In the genomic region with DNA sequence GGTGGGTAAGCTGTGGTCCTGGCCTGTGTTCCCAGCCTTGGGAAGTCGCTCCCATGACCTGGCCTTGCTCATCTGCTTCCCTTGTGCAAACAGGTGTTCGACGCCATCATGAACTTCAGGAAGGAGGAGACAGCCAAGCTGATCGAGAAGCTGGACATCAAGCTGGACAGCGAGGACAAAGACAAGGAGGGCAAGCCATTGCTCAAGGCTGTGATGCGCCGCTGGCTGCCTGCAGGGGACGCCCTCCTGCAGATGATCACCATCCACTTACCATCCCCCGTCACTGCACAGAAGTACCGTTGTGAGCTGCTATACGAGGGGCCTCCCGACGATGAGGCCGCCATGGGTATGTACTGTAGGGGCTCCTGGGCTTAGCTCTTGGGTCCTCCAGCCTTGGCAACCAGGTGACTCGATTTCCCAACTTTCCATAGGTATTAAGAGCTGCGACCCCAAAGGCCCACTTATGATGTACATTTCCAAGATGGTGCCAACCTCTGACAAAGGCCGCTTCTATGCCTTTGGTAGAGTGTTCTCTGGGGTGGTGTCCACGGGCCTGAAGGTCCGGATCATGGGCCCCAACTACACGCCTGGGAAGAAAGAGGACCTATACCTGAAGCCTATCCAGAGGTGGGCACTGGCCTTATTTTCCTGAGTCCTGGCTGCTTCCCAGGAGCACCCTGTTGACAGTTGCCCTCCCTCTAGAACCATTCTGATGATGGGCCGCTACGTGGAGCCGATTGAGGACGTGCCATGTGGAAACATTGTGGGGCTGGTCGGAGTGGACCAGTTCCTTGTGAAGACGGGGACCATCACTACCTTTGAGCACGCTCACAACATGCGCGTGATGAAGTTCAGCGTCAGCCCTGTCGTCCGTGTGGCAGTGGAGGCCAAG, we compare ENCODE assay signal across 9 mouse cellular contexts. TPM values are rescaled to one million over a fixed set of nuclear protein-coding genes. Genes with fewer than 3 reads are reported as not detected.
DNase-seq lines count a peak whose midpoint lies in the region; ATAC-seq and TF ChIP-seq lines count a peak whose summit lies in the region.
"Had no signal": no experiment of that assay in that cellular context is flagged by ENCODE, and none has a peak within 500 bp of the region (broad histone marks: within the 10 kb centered on the region; RNA-seq: fewer than 3 reads in every experiment).

No protein-coding gene starts in this region.

- intact Hi-C loops in left cerebral cortex, adult 2 months (cut with DNase I), result no loop called here

- no peak for ATAC-seq in limb, embryonic 15.5 days (ENCODE audit: insufficient number of reproducible peaks, low FRiP score, low TSS enrichment, low read depth)

- H3K4me1 ChIP-seq in kidney, adult 2 months (ENCODE audit: control insufficient read depth, insufficient read depth, low read length), result peaks cover 14% of the 10 kb centered on the region; the same call in 1 of the 2 replicates
- H3K4me1 ChIP-seq in ES-Bruce4 (ENCODE audit: control insufficient read depth, insufficient read depth, low read length), result peaks cover 2% of the 10 kb centered on the region
- H3K4me1 ChIP-seq in limb, embryonic 15.5 days, result peaks cover 75% of the 10 kb centered on the region

- WGBS in kidney, adult 2 months, result 88% methylated on average over 32 of the region's 32 CpGs
- 92% methylated on average over 32 of the region's 32 CpGs for WGBS in limb, embryonic 15.5 days

- peaks cover 16% of the 10 kb centered on the region for H3K36me3 ChIP-seq in kidney, adult 2 months (ENCODE audit: control insufficient read depth, insufficient read depth, low read length)
- H3K36me3 ChIP-seq in ES-Bruce4 (ENCODE audit: control insufficient read depth, insufficient read depth, low read length, poor library complexity, severe bottlenecking), result peaks cover 53% of the 10 kb centered on the region
- H3K36me3 ChIP-seq in limb, embryonic 15.5 days, result peaks cover 57% of the 10 kb centered on the region

- TF ChIP-seq CTCF in kidney, adult 2 months (conservative IDR thresholded peaks at IDR 0.05; ENCODE audit: insufficient read depth, insufficient read length, low read depth, low read length), result 0 out of 2 replicates have a peak, but pooled peaks have one; percentile 11
- TF ChIP-seq CTCF in ES-Bruce4 (IDR thresholded peaks at IDR 0.05; ENCODE audit: low read depth, low read length), result no peak
- TF ChIP-seq CTCF in left cerebral cortex, adult 2 months (IDR thresholded peaks at IDR 0.05), result no peak; the same call in 1 of the 2 replicates

- no peak for TF ChIP-seq POLR2A in kidney, adult 2 months (IDR thresholded peaks at IDR 0.05; ENCODE audit: low read depth, low read length)
- no peak for TF ChIP-seq POLR2A in ES-Bruce4 (IDR thresholded peaks at IDR 0.05; ENCODE audit: insufficient read depth, low read length)

- H3K27ac ChIP-seq in kidney, adult 2 months (ENCODE audit: insufficient read depth, low read depth, low read length), result no peak overlapping the region
- H3K27ac ChIP-seq in ES-Bruce4 (ENCODE audit: insufficient read depth, low read length), result peak overlapping the region; percentile 4; the same call in 1 of the 2 replicates
- peak overlapping the region; percentile 55; the same call in 1 of the 2 replicates for H3K27ac ChIP-seq in limb, embryonic 15.5 days
- no peak overlapping the region for H3K27ac ChIP-seq in left cerebral cortex, adult 2 months

- H3K4me3 ChIP-seq in kidney, adult 2 months (ENCODE audit: insufficient read depth, low read depth, low read length), result no peak overlapping the region
- H3K4me3 ChIP-seq in ES-Bruce4 (ENCODE audit: low read depth, low read length), result no peak overlapping the region
- H3K4me3 ChIP-seq in limb, embryonic 15.5 days, result no peak overlapping the region
- H3K4me3 ChIP-seq in left cerebral cortex, adult 2 months, result no peak overlapping the region

- DNase-seq in kidney, adult 2 months, result no peak
- DNase-seq in kidney, postnatal 14 days, result no peak
- DNase-seq in NIH3T3 (ENCODE audit: low read depth), result peak; percentile 42
- no peak for DNase-seq in urinary bladder, postnatal 14 days (ENCODE audit: low spot score)
- DNase-seq in left cerebral cortex, adult 2 months (ENCODE audit: extremely low spot score in 1 of 2, low spot score in 2 of 2), result no peak
- DNase-seq in urinary bladder, adult 18-20 months (ENCODE audit: low spot score in 2 of 2), result no peak
- DNase-seq: cerebellum, adult 11 months had no signal

- no peak overlapping the region; the same call in 1 of the 2 replicates for H3K9ac ChIP-seq in ES-Bruce4 (ENCODE audit: low read depth, poor library complexity, severe bottlenecking)
- no peak overlapping the region for H3K9ac ChIP-seq in limb, embryonic 15.5 days

- H3K9me3 ChIP-seq in ES-Bruce4 (replicated peaks; ENCODE audit: control insufficient read depth, insufficient read depth, low read length, poor library complexity, severe bottlenecking), result no peaks in the 10 kb centered on the region
- no peaks in the 10 kb centered on the region for H3K9me3 ChIP-seq in limb, embryonic 15.5 days

- no peak for TF ChIP-seq EP300 in ES-Bruce4 (IDR thresholded peaks at IDR 0.05; ENCODE audit: insufficient read depth, low read depth, low read length)

- H3K27me3 ChIP-seq in kidney, adult 2 months (replicated peaks; ENCODE audit: control insufficient read depth, insufficient read depth, low read length), result no peaks in the 10 kb centered on the region
- H3K27me3 ChIP-seq in ES-Bruce4 (ENCODE audit: control insufficient read depth, insufficient read depth, low read length, poor library complexity, severe bottlenecking), result no peaks in the 10 kb centered on the region
- no peaks in the 10 kb centered on the region for H3K27me3 ChIP-seq in limb, embryonic 15.5 days

- no peak overlapping the region for H3K4me2 ChIP-seq in limb, embryonic 15.5 days

RNA-seq across cellular contexts. Expression of a gene that starts 3.1 kb away (rescaled TPM):
- polyA plus RNA-seq in kidney, adult 2 months (2012; rRNA removed), result 52.9 and 54.0 TPM in 2 replicates
- polyA plus RNA-seq in ES-Bruce4 (2011; ENCODE audit: insufficient read depth, insufficient read length, low read depth, missing spikeins), result 61.2 and 64.8 TPM in 2 replicates
- 45.7 and 53.5 TPM in 2 replicates for polyA plus RNA-seq in limb, embryonic 15.5 days (2015; fragmentation: Nextera tagmentation; extraction: Ambion mirVana)
- 10 to 100 TPM; 74.6 to 89.4 TPM for total RNA-seq in left cerebral cortex, adult 2 months (2021)

RNA-seq across cellular contexts. Expression of a gene that starts 3.3 kb away (rescaled TPM):
- 1,330 and 1,454 TPM in 2 replicates for polyA plus RNA-seq in kidney, adult 2 months (2012; rRNA removed)
- polyA plus RNA-seq in ES-Bruce4 (2011; ENCODE audit: insufficient read depth, insufficient read length, low read depth, missing spikeins), result 2,442 and 2,478 TPM in 2 replicates
- 564 and 615 TPM in 2 replicates for polyA plus RNA-seq in limb, embryonic 15.5 days (2015; fragmentation: Nextera tagmentation; extraction: Ambion mirVana)
- 100 to 1,000 TPM; 884 to 901 TPM for total RNA-seq in left cerebral cortex, adult 2 months (2021)

RNA-seq across cellular contexts. Expression of a gene that starts 4.0 kb away (rescaled TPM):
- polyA plus RNA-seq in kidney, adult 2 months (2012; rRNA removed), result not detected in 2 replicates
- not detected in 2 replicates for polyA plus RNA-seq in ES-Bruce4 (2011; ENCODE audit: insufficient read depth, insufficient read length, low read depth, missing spikeins)
- not detected in 2 replicates for polyA plus RNA-seq in limb, embryonic 15.5 days (2015; fragmentation: Nextera tagmentation; extraction: Ambion mirVana)
- total RNA-seq in left cerebral cortex, adult 2 months (2021), result not detected

RNA-seq across cellular contexts. Expression of a gene that starts 12.0 kb away (rescaled TPM):
- polyA plus RNA-seq in kidney, adult 2 months (2012; rRNA removed), result 34.6 and 36.8 TPM in 2 replicates
- polyA plus RNA-seq in ES-Bruce4 (2011; ENCODE audit: insufficient read depth, insufficient read length, low read depth, missing spikeins), result 36.8 and 44.9 TPM in 2 replicates
- polyA plus RNA-seq in limb, embryonic 15.5 days (2015; fragmentation: Nextera tagmentation; extraction: Ambion mirVana), result 48.0 and 50.6 TPM in 2 replicates
- 10 to 100 TPM; 26.7 to 32.0 TPM for total RNA-seq in left cerebral cortex, adult 2 months (2021)

RNA-seq across cellular contexts. Expression of a gene that starts 22.2 kb away (rescaled TPM):
- 0.97 TPM in 1 of 2 replicates, not detected in the other for polyA plus RNA-seq in kidney, adult 2 months (2012; rRNA removed)
- polyA plus RNA-seq in ES-Bruce4 (2011; ENCODE audit: insufficient read depth, insufficient read length, low read depth, missing spikeins), result not detected in 2 replicates
- 0.41 and 1.3 TPM in 2 replicates for polyA plus RNA-seq in limb, embryonic 15.5 days (2015; fragmentation: Nextera tagmentation; extraction: Ambion mirVana)
- total RNA-seq in left cerebral cortex, adult 2 months (2021), result under 1 TPM in 1 of 2 experiments, not detected in 1; 0.42 TPM

Comparison
In these comparisons a context has a peak if more than half of its experiments do, and no peak if none do; other contexts are left out.
1. H3K27ac ChIP-seq: peak in ES-Bruce4 (single experiment) and limb, embryonic 15.5 days (single experiment); none in kidney, adult 2 months (single experiment) and left cerebral cortex, adult 2 months (single experiment).